Mouse (Mus musculus): ENCODE measurements around the gene Sema5a. TPM values are rescaled to one million over a fixed set of nuclear protein-coding genes. Genes with fewer than 3 reads are reported as not detected.
A peak's percentile ranks its signal among the peaks of the same experiment; 100 is the strongest.

The Sema5a gene
- polyA plus RNA-seq, 1 experiment from 2014 or later = 8.9 TPM

- Histone ChIP-seq H3K9me3 (no peaks in the 10 kb centered on the region), H3K4me1 (replicated peaks) (no peaks in the 10 kb centered on the region), H3K36me3 (no peaks in the 10 kb centered on the region), H3K4me2 (no peak overlapping the region), H3K4me3 (no peak overlapping the region), H3K27me3 (no peaks in the 10 kb centered on the region), H3K9ac (no peak overlapping the region), H3K27ac (replicated peaks) (no peak overlapping the region)
- no peak for ATAC-seq (ENCODE audit: low read depth)
- 90% methylated on average over 1 of the region's 1 CpGs for WGBS
These were observed 11.2 kb upstream of the Sema5a start for GRCm38 (mm10) chr15:32233451-32233850.

- H3K27ac ChIP-seq (replicated peaks) = no peak overlapping the region
- peaks cover 8% of the 10 kb centered on the region for H3K4me1 ChIP-seq (replicated peaks)
- WGBS = 93% methylated on average over 2 of the region's 2 CpGs
- H3K9ac ChIP-seq = no peak overlapping the region
- no peaks in the 10 kb centered on the region for H3K9me3 ChIP-seq
- ATAC-seq (ENCODE audit: low read depth) = no peak
- no peak overlapping the region for H3K4me3 ChIP-seq
- H3K4me2 ChIP-seq = no peak overlapping the region
- no peaks in the 10 kb centered on the region for H3K27me3 ChIP-seq
- no peaks in the 10 kb centered on the region for H3K36me3 ChIP-seq
These were observed 5.5 kb upstream of the Sema5a start for GRCm38 (mm10) chr15:32239099-32239498.

GRCm38 (mm10) chr15:32240159-32240558, 4.5 kb upstream of the Sema5a start:
- Histone ChIP-seq H3K36me3 (no peaks in the 10 kb centered on the region), H3K9ac (no peak overlapping the region), H3K4me3 (no peak overlapping the region), H3K4me2 (no peak overlapping the region), H3K4me1 (replicated peaks) (peaks cover 19% of the 10 kb centered on the region), H3K27me3 (no peaks in the 10 kb centered on the region), H3K9me3 (no peaks in the 10 kb centered on the region), H3K27ac (replicated peaks) (no peak overlapping the region)
- 93% methylated on average over 3 of the region's 3 CpGs for WGBS
- ATAC-seq (ENCODE audit: low read depth) = no peak

GRCm38 (mm10) chr15:32241666-32242065, 2.9 kb upstream of the Sema5a start:
- no peaks in the 10 kb centered on the region for H3K9me3 ChIP-seq
- no peak overlapping the region for H3K9ac ChIP-seq
- H3K4me2 ChIP-seq = no peak overlapping the region
- peaks cover 27% of the 10 kb centered on the region for H3K4me1 ChIP-seq (replicated peaks)
- 97% methylated on average over 6 of the region's 6 CpGs for WGBS
- no peaks in the 10 kb centered on the region for H3K27me3 ChIP-seq
- no peaks in the 10 kb centered on the region for H3K36me3 ChIP-seq
- H3K4me3 ChIP-seq = no peak overlapping the region
- no peak overlapping the region for H3K27ac ChIP-seq (replicated peaks)
- no peak for ATAC-seq (ENCODE audit: low read depth)

- WGBS = 75% methylated on average over 12 of the region's 12 CpGs
- peak overlapping the region; percentile 60 for H3K4me3 ChIP-seq
- no peak for ATAC-seq (ENCODE audit: low read depth)
- H3K4me2 ChIP-seq = peak overlapping the region; percentile 99
- H3K4me1 ChIP-seq (replicated peaks) = peaks cover 27% of the 10 kb centered on the region
- H3K27me3 ChIP-seq = no peaks in the 10 kb centered on the region
- no peaks in the 10 kb centered on the region for H3K36me3 ChIP-seq
- no peaks in the 10 kb centered on the region for H3K9me3 ChIP-seq
- H3K27ac ChIP-seq (replicated peaks) = no peak overlapping the region
- 0 out of 2 replicates have a peak overlapping the region, but pooled peaks have one; percentile 5 for H3K9ac ChIP-seq
These were observed 1.4 kb upstream of the Sema5a start for GRCm38 (mm10) chr15:32243096-32243785.

- peaks cover 27% of the 10 kb centered on the region for H3K4me1 ChIP-seq (replicated peaks)
- H3K9ac ChIP-seq = peak overlapping the region; percentile 75
- peak overlapping the region; percentile 99 for H3K4me2 ChIP-seq
- H3K9me3 ChIP-seq = no peaks in the 10 kb centered on the region
- no peak for ATAC-seq (ENCODE audit: low read depth)
- no peaks in the 10 kb centered on the region for H3K36me3 ChIP-seq
- H3K27ac ChIP-seq (replicated peaks) = no peak overlapping the region
- 53% methylated on average over 7 of the region's 7 CpGs for WGBS
- no peaks in the 10 kb centered on the region for H3K27me3 ChIP-seq
- H3K4me3 ChIP-seq = peak overlapping the region; percentile 60
These were observed 786 bp upstream of the Sema5a start for GRCm38 (mm10) chr15:32243824-32244223.

- Histone ChIP-seq H3K36me3 (no peaks in the 10 kb centered on the region), H3K27me3 (no peaks in the 10 kb centered on the region), H3K27ac (replicated peaks) (no peak overlapping the region), H3K4me3 (peak overlapping the region; percentile 60), H3K9me3 (no peaks in the 10 kb centered on the region), H3K4me1 (replicated peaks) (peaks cover 27% of the 10 kb centered on the region), H3K4me2 (peak overlapping the region; percentile 99), H3K9ac (peak overlapping the region; percentile 75)
- under 1% methylated on average over 52 of the region's 52 CpGs for WGBS
- ATAC-seq (ENCODE audit: low read depth) = peak; percentile 78
These were observed 586 bp downstream of the Sema5a start for GRCm38 (mm10) chr15:32244956-32245836.

- Histone ChIP-seq H3K4me3 (peak overlapping the region; percentile 60), H3K27ac (replicated peaks) (no peak overlapping the region), H3K4me2 (peak overlapping the region; percentile 99), H3K9me3 (no peaks in the 10 kb centered on the region), H3K4me1 (replicated peaks) (peaks cover 27% of the 10 kb centered on the region), H3K36me3 (no peaks in the 10 kb centered on the region), H3K9ac (peak overlapping the region; percentile 75), H3K27me3 (no peaks in the 10 kb centered on the region)
- 2% methylated on average over 47 of the region's 47 CpGs for WGBS
- ATAC-seq (ENCODE audit: low read depth) = peak; percentile 38
These were observed 1.4 kb downstream of the Sema5a start for GRCm38 (mm10) chr15:32245837-32246670.

GRCm38 (mm10) chr15:32247281-32247680, 2.7 kb downstream of the Sema5a start:
- Histone ChIP-seq H3K36me3 (no peaks in the 10 kb centered on the region), H3K9me3 (no peaks in the 10 kb centered on the region), H3K9ac (peak overlapping the region; percentile 75; the same call in 1 of the 2 replicates), H3K27me3 (no peaks in the 10 kb centered on the region), H3K4me3 (peak overlapping the region; percentile 60), H3K4me1 (replicated peaks) (peaks cover 27% of the 10 kb centered on the region), H3K4me2 (peak overlapping the region; percentile 99), H3K27ac (replicated peaks) (no peak overlapping the region)
- 62% methylated on average over 5 of the region's 5 CpGs for WGBS
- no peak for ATAC-seq (ENCODE audit: low read depth)

GRCm38 (mm10) chr15:32254806-32255205, 10.2 kb downstream of the Sema5a start:
- Histone ChIP-seq H3K27me3 (no peaks in the 10 kb centered on the region), H3K4me2 (no peak overlapping the region), H3K36me3 (no peaks in the 10 kb centered on the region), H3K27ac (replicated peaks) (no peak overlapping the region), H3K4me3 (no peak overlapping the region), H3K9ac (no peak overlapping the region), H3K4me1 (replicated peaks) (peaks cover 10% of the 10 kb centered on the region), H3K9me3 (no peaks in the 10 kb centered on the region)
- ATAC-seq (ENCODE audit: low read depth) = no peak
- 77% methylated on average over 2 of the region's 2 CpGs for WGBS

- no peak overlapping the region for H3K4me2 ChIP-seq
- H3K36me3 ChIP-seq = no peaks in the 10 kb centered on the region
- no peak for ATAC-seq (ENCODE audit: low read depth)
- H3K27ac ChIP-seq (replicated peaks) = no peak overlapping the region
- H3K4me3 ChIP-seq = no peak overlapping the region
- H3K9me3 ChIP-seq = no peaks in the 10 kb centered on the region
- H3K4me1 ChIP-seq (replicated peaks) = peaks cover 22% of the 10 kb centered on the region
- WGBS = 70% methylated on average over 8 of the region's 8 CpGs
- no peaks in the 10 kb centered on the region for H3K27me3 ChIP-seq
- no peak overlapping the region for H3K9ac ChIP-seq
These were observed 12.7 kb downstream of the Sema5a start for GRCm38 (mm10) chr15:32257340-32257739.

Data from neural tube, embryonic 13.5 days (tissue).